Mouse (Mus musculus) CH12F3 (cell line): ENCODE data around the gene Ccs.
"Not testable (repeated sequence)": the region's sequence is repeated elsewhere in the genome, so short reads cannot be mapped to it uniquely, and the experiment has no call there.

ENCODE experiments used
- in situ Hi-C: fragments of 300-500 bp; cut with MboI; formaldehyde crosslinking; loops from 2 replicates; pipeline ENCODE4 v1.14.3; 2020; ENCODE audit warnings: low sequenced_read_pairs

The Ccs gene

DNA sequence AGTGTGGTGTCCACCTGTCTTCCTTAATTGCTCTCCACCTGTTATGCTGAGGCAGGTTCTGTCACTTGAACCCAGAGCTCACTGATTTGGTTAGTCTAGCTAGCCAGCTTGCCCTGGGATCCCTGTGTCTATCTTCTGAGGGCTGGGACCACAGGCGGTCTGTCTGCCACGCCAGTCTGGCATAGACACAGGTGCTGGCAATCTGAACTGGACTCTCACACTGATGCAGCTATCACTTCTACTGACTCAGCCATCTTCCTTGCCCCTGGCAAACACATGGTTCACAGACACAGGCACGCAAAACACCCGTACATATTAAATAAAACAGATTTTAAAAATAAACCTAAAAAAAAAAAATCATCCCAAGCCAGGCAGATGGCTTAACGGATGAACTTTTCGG, 2.1 kb downstream of the Ccs start:
- in situ Hi-C loops = no loop called here

DNA sequence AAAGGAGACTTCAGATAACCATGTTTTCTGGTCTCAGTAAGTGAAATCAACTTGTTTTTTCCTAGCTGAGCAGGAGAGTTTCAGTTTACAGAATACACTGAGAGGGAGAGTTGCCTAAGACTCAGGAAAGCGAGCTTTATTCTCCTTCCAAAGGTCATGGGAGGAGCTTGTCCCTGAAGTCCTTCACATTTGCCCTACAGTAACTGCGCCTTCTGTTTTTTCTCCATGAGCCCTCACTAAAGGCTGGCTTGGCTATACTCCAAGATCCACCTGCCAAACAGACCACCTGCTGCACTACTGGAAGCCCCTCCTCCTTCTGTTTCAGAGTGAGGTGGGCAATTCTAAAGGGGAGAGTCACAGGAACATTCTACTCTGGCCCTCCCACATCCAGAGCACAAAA, 3.0 kb downstream of the Ccs start:
- in situ Hi-C loops = no loop called here

GRCm38 (mm10) chr19:4833977-4834376, 5.2 kb downstream of the Ccs start:
- in situ Hi-C loops = no loop called here

- in situ Hi-C loops = no loop called here
Measured at GRCm38 (mm10) chr19:4829156-4829555, 10.0 kb downstream of the Ccs start.

- in situ Hi-C loops = no loop called here
Measured at GRCm38 (mm10) chr19:4828444-4829114, 10.6 kb downstream of the Ccs start.

DNA sequence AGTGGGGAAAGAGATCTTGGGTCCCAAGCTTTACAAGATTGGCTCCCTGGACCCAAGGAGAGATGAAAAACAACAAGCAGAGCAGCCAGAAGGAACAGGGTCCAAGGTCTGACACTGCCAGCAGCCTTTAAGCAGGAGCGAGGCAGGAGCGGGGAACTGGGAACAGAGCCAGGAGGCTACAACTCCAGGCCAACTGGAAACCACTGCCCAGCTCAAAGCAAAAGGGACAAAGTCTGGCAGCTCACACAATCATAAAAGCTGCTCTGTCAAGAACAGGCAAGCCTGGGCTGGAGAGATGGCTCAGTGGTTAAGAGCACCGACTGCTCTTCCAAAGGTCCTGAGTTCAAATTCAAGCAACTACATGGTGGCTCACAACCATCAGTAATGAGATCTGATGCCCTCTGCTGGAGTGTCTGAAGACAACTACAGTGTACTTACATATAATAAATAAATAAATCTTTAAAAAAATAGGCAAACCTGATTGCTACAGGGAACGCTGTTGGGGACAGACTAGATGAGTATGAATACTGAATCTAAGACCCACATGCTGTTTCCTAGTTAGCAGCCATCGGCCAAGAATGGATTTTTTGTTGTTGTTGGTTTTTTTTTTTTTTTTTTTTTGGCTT, 18.3 kb downstream of the Ccs start:
- in situ Hi-C loops = no loop called here

GRCm38 (mm10) chr19:4817182-4817835, 21.8 kb downstream of the Ccs start:
- in situ Hi-C loops = no loop called here

DNA sequence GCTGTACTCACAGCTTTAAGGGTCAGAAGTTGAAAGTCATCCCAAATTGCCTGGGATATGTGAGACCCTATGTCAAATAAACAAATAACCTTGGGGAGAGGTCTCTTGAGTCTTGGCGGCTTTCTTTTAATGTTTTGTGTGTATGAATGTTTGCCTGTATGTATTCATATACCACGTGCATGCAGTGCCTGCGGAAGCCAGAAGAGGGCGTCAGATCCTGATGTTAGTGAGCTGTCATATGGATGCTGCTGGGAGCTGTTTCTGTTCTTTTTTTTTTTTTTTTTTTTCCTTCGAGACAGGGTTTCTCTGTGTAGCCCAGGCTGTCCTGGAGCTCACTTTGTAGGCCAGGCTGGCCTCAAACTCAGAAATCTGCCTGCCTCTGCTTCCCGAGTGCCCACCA, 26.1 kb downstream of the Ccs start:
- in situ Hi-C loops = no loop called here

DNA sequence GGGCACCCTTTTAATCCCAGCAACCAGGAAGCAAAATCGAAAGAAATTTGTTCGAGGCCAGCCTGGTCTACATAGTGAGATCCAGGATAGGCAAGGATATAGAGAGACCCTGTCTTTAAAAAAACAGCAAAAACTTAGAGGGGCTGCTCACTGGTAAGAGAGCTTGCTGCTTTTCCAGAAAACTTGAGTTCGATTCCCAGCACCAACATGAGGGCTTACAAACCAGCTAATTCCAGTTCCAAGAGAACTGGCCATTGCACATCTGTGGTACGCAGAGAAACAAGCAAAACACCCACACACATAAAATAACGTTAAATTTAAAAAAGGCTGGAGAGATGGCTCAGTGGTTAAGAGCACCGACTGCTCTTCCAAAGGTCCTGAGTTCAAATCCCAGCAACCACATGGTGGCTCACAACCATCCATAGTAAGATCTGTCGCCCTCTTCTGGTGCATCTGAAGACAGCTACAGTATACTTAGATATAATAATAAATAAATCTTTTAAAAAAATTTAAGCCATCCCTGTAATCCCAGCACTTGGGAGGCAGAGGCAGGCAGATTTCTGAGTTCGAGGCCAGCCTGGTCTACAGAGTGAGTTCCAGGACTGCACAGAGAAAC, 26.7 kb downstream of the Ccs start:
- in situ Hi-C loops = not testable (repeated sequence)

DNA sequence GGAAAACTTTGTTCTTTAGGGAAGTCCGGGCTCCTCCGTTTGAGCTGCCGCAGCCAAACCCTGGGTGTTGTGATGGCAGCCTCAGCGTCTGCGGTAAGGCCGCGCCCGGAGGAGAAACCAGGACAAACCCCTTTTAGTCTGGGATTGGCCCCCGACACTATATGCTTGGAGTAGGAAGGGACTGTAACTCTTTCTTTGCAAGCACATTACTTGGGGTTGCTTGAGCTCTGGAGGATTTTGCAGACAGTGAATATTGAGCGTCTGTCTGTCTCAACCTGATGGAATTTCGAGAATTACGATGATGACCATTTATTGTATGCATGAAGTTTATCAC, 27.3 kb downstream of the Ccs start:
- in situ Hi-C loops = no loop called here

DNA sequence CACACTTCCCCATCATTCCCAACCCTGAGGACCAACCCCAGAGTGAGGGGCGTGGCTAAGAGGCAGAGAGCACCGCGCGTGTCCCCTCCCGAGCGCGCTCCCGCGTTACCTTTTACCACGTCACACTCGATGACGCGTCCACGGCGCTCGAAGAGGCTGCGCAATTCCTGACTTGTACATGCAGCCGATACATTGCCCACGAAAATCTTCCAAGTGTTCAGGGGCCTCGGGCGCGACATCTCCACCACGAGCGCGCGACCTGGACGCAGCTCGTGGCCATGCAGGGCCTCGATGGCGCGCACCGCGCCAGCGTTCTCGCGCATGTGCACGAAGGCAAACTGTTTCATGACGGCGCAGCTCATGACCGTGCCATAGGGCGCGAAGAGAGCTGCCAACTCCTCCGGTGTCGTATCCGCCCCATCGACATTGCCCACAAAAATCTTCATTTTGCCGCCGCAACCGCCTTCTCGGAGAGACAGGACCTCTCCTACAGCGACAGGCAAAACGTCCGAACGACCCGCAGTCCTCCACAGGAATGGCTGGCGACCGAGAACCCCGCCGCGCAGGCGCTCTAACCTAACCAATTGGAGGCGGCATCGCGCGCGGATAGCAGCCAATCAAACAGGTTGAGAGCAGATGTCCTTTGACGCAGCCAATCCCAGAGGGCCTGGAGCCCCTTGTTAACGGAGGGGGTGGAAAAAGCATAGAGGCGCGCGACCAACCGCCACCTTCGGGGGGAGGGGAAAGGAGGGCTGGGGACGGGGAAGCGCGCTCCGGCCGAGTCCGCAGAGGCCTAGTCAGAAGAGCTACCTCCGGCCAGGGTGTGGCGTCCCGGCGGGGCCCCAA, 27.8 kb downstream of the Ccs start, which contains the start of the genes Gm21992 and Rbm14:
Gene Gm21992, minus strand, starts transcription at position 550 of the 846 bp plus-strand sequence.
Gene Rbm14, minus strand, starts transcription at position 572 of the 846 bp plus-strand sequence.
- in situ Hi-C loops = no loop called here

DNA sequence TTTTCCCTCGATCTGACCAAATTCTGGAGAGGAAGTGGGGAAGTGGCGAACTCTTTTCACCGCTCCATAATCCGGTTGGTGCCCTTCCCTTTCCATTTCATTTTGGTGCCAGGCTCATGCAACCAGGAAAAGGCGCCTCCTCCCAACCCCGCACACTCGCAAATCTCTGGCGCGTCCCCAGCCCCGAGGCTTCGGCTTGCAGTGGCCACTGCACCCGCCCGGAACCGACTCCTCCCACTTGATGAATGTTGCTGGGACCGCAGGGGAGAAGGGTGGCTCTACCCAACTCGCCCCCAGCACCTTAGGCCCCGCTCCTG, 28.4 kb downstream of the Ccs start:
- in situ Hi-C loops = no loop called here

DNA sequence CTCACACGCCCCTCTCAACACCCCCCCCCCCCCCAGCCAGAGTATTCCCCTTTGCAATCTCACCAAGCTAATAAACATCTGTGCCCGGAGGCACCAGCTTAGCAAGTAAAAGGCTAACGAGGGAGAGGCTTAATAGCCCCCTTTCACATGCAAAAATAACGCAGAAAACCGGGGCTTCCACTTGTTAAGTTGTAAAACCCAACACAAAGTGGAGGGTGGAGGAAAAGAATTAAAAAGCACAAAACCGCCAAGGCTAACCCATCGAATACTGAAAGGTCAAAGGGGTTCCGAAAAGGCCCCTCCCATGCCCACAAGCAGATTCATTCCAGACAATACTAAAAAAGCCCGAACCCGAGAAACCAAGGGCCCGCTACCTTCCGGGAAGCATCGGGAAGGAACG, 28.8 kb downstream of the Ccs start:
- in situ Hi-C loops = no loop called here

GRCm38 (mm10) chr19:4803283-4803682, 35.8 kb downstream of the Ccs start:
- in situ Hi-C loops = no loop called here

GRCm38 (mm10) chr19:4802691-4803091, 36.4 kb downstream of the Ccs start:
- in situ Hi-C loops = no loop called here

DNA sequence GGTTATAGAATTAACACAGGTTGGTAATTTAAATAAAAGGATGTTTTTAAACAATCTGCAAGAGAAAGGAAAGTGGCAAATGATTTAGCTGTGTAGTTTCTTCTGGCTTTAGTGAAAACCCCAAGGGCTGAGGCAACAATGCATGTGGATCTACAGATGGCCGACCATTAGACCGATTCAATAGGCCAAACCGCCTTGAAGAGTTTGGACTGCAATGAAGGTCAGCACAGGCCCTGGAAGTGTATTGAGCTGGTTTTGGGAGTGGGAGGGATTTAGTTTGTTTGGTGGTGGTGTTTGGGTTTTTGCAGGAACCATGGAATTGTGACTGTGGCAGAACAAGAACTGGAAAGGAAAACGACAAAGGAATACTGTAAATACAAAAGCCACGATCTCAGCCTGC, 40.0 kb downstream of the Ccs start:
- in situ Hi-C loops = no loop called here

DNA sequence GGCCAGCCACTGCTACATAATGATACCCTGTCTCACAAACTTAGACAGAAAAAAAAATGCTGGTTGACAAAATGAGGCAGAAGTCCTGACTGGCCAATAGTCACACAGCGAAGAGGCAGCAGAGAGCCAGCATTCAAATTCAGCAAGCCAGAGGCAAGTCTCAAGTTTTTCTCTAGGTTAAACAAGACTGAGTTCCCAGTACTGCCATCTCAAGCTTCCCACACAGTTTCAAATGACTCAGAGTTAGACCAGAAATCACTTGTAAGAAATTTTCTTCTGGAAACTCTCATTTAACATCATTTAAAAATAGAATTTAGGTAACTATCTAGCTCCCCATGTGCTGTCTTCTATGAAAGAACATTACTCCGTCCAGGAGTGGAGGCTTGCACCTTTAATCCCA, 41.3 kb downstream of the Ccs start:
- in situ Hi-C loops = no loop called here

- in situ Hi-C loops = no loop called here
Measured at GRCm38 (mm10) chr19:4795929-4796328, 43.2 kb downstream of the Ccs start.

DNA sequence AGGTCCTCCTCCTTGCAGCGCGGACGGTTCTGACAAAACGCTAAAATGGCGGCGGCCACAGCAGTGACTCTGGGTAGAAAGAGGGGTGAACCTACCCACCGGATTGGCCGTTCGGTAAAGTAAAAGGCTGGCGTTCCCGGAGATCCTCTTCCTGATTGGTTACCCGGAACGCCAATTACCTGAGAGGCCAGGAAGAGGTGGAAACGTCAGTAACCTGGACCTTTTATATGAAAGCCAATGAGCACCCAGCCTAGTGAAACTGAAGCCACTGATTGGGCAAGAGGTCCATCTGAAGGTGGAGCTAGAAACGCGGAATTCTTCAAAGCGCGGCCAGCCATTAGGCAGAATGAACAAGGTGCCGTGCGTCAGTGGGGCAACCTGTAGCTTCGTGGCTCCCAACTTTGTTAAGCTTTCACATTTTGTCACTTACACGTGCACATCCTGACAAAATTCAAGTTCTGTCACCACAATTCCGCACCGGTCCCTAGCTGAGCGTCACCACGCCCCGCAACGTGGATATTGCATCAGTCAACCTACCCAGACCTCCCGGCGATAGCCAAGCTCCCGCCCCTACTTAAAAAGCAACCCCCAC, 45.2 kb downstream of the Ccs start, which contains the start of gene Rbm4:
Gene Rbm4, minus strand, starts transcription at position 71 of the 592 bp plus-strand sequence.
- in situ Hi-C loops = no loop called here

- in situ Hi-C loops = no loop called here
Measured at GRCm38 (mm10) chr19:4793281-4793830, 45.8 kb downstream of the Ccs start.
